Mouse (Mus musculus): ENCODE results near the gene Fam198b.

GRCm38 (mm10) chr3:79955262-79955661 is 70.9 kb downstream of the Fam198b start:
- no peak for TF ChIP-seq POLR2A (IDR thresholded peaks at IDR 0.05; ENCODE audit: control insufficient read depth in 1 of 2, insufficient read depth in 1 of 2, low read depth in 1 of 2, low read length in 2 of 2, poor library complexity in 1 of 2)
- no peak for TF ChIP-seq CTCF (IDR thresholded peaks at IDR 0.05 in 2 of 3, conservative IDR thresholded peaks at IDR 0.05 in 1 of 3; ENCODE audit: control insufficient read depth in 1 of 3, insufficient read depth in 1 of 3, low read depth in 2 of 3, low read length in 3 of 3, poor library complexity in 1 of 3, severe bottlenecking in 1 of 3)
- TF ChIP-seq CHD2 (IDR thresholded peaks at IDR 0.05; ENCODE audit: low read length), result no peak
- no peak for TF ChIP-seq POLR2AphosphoS5 (IDR thresholded peaks at IDR 0.05; ENCODE audit: borderline replicate concordance, low read depth, low read length)
- no peak for TF ChIP-seq BHLHE40 (IDR thresholded peaks at IDR 0.05; ENCODE audit: borderline replicate concordance, low read depth, low read length)
- no peak for TF ChIP-seq MXI1 (IDR thresholded peaks at IDR 0.05; ENCODE audit: low read depth, low read length)
- TF ChIP-seq NRF1 (IDR thresholded peaks at IDR 0.05; ENCODE audit: insufficient read depth, low read depth, low read length, poor library complexity, severe bottlenecking), result no peak
- TF ChIP-seq GATA1 (IDR thresholded peaks at IDR 0.05; ENCODE audit: low read depth, low read length), result no peak
- no peak for TF ChIP-seq HCFC1 (IDR thresholded peaks at IDR 0.05; ENCODE audit: low read depth, low read length)
- TF ChIP-seq ZKSCAN1 (IDR thresholded peaks at IDR 0.05; ENCODE audit: low read depth, low read length), result no peak
- no peak for TF ChIP-seq USF1 (IDR thresholded peaks at IDR 0.05; ENCODE audit: low read depth, low read length)
- TF ChIP-seq NELFE (IDR thresholded peaks at IDR 0.05; ENCODE audit: low read depth, low read length), result no peak
- TF ChIP-seq ZNF384 (IDR thresholded peaks at IDR 0.05; ENCODE audit: low read depth, low read length), result no peak
- TF ChIP-seq EP300 (IDR thresholded peaks at IDR 0.05; ENCODE audit: low read depth in 1 of 2, low read length in 2 of 2), result no peak

All from MEL (cell line).